Mouse (Mus musculus) intestine, embryonic 14.5 days (tissue): ENCODE results near the gene Smarcc1. TPM values are rescaled to one million over a fixed set of nuclear protein-coding genes. Genes with fewer than 3 reads are reported as not detected.
"Not testable (repeated sequence)": the region's sequence is repeated elsewhere in the genome, so short reads cannot be mapped to it uniquely, and the experiment has no call there.

Experiments used
- ATAC-seq: fragments of 200-750 bp; cut with Nextera tagmentation; replicated peaks from 2 replicates; pipeline ENCODE4 v1.8.0; 2017; ENCODE audit warnings: low read depth, moderate number of reproducible peaks, moderate TSS enrichment, moderate library complexity; ENCODE audit not compliant: low FRiP score, low TSS enrichment
- DNase-seq: peaks from one replicate; pipeline ENCODE4 v3.0.0-alpha.2; 2018; ENCODE audit warnings: low spot score
- H3K27ac ChIP-seq: fragments of 300-500 bp; sonication (generic); 2 replicates; pipeline ENCODE4 v1.5.1; 2014; ENCODE audit warnings: low read depth, mild to moderate bottlenecking, control low read depth
- H3K27me3 ChIP-seq: fragments of 300-500 bp; sonication (generic); replicated peaks from 2 replicates; pipeline ENCODE4 v1.6.1; 2014; ENCODE audit warnings: low read length, control low read depth; ENCODE audit not compliant: control insufficient read depth, insufficient read depth
- H3K36me3 ChIP-seq: fragments of 300-500 bp; sonication (generic); 2 replicates; pipeline ENCODE4 v1.6.1; 2014; ENCODE audit warnings: low read length, control low read depth; ENCODE audit not compliant: control insufficient read depth, insufficient read depth
- H3K4me1 ChIP-seq: fragments of 300-500 bp; sonication (generic); replicated peaks from 2 replicates; pipeline ENCODE4 v1.6.1; 2014; ENCODE audit warnings: low read length, control low read depth, mixed read lengths; ENCODE audit not compliant: control insufficient read depth, insufficient read depth
- H3K4me2 ChIP-seq: fragments of 300-500 bp; sonication (generic); 2 replicates; pipeline ENCODE4 v1.6.1; 2014; ENCODE audit warnings: low read length
- H3K4me3 ChIP-seq: fragments of 300-500 bp; sonication (generic); 2 replicates; pipeline ENCODE4 v1.5.1; 2014; ENCODE audit warnings: low read depth, low read length, control low read depth, mixed read lengths
- H3K9ac ChIP-seq: fragments of 300-500 bp; sonication (generic); 2 replicates; pipeline ENCODE4 v1.6.1; 2014; ENCODE audit warnings: mild to moderate bottlenecking, low read length
- H3K9me3 ChIP-seq: fragments of 300-500 bp; sonication (generic); 2 replicates; pipeline ENCODE4 v1.6.1; 2016; ENCODE audit warnings: low read length, control low read depth; ENCODE audit not compliant: control insufficient read depth
- WGBS: fragments of 180-500 bp; shearing (Covaris S2); extraction: QIAGEN DNeasy Blood & Tissue Kit; methylation state at CpG from one replicate; pipeline ENCODE4 v1.1.7; 2014; 5-methylcytosine and 5-hydroxymethylcytosine counted together
- polyA plus RNA-seq: library from polyadenylated mRNA; unstranded; fragments of >200 nt; fragmentation: Nextera tagmentation; extraction: Ambion mirVana; gene quantifications from 2 replicates; pipeline ENCODE4 v1.2.1, GENCODE M21; 2014

The Smarcc1 gene
- polyA plus RNA-seq, 1 experiment from 2014 or later, result 125 TPM

DNA sequence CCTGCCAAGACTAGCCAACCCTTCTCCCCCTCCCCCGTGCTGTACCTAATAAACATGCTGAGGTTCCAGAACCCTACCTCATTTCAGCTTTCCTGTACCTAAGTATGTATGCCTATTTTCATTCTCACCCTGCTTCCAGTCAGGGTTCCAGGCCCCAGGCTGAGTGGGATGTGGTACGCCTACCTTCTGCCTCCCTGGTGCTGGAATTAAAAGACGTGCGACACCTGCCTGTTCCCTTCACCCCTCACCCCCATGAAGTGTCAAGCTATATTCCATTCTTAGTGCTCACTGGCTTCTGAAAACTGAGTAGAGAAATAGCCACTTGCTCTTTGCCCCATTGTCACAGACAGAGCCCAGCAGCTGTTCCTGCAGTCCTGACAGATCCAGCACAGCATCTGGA, 3.9 kb downstream of the Smarcc1 start:
- Histone ChIP-seq H3K9me3 (no peaks in the 10 kb centered on the region), H3K4me2 (no peak overlapping the region), H3K9ac (no peak overlapping the region), H3K4me1 (peaks cover 7% of the 10 kb centered on the region), H3K27ac (no peak overlapping the region), H3K4me3 (no peak overlapping the region), H3K36me3 (no peaks in the 10 kb centered on the region), H3K27me3 (no peaks in the 10 kb centered on the region)
- DNase-seq (no peak), ATAC-seq (no peak)
- WGBS, result 83% methylated on average over 4 of the region's 4 CpGs

DNA sequence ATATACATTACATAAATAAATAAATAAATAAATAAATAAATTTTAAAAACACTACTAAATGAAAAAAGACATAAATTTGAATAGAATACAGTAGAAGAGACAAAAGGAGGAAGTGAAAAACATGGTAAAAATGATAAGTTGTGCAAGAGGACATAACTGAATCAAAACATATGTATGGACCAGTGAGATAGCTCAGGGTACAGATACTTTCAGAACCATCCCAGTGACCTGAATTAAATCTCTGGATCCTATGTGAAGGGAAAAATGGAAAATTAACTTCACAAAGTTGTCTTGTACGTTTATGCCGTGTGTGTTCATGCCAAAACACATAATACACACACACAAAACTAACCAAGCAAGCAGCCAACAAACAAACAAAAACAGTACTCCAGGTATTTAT, 5.8 kb downstream of the Smarcc1 start:
- H3K4me3 ChIP-seq, result no peak overlapping the region
- WGBS, result 79% methylated on average over 2 of the region's 2 CpGs
- no peaks in the 10 kb centered on the region for H3K36me3 ChIP-seq
- no peaks in the 10 kb centered on the region for H3K27me3 ChIP-seq
- H3K4me1 ChIP-seq, result peaks cover 4% of the 10 kb centered on the region
- no peak for DNase-seq
- no peak overlapping the region for H3K4me2 ChIP-seq
- H3K27ac ChIP-seq, result no peak overlapping the region
- H3K9ac ChIP-seq, result no peak overlapping the region
- no peak for ATAC-seq
- H3K9me3 ChIP-seq, result no peaks in the 10 kb centered on the region

DNA sequence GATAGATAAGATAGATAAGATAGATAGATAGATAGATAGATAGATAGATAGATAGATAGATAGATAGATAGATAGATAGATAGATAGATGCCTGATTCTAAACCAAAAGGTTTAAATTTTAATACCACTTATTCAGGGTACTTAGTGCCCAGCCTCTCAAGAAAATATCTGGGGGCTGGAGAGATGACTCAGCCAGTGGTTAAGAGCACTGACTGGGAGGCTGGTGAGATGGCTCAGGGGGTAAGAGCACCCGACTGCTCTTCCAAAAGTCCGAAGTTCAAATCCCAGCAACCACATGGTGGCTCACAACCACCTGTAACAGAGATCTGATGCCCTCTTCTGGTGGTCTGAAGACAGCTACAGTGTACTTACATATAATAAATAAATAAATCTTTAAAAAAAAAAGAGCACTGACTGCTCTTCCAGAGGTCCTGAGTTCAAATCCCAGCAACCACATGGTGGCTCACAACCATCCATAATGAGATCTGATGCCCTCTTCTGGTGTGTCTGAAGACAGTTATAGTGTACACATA, 6.6 kb downstream of the Smarcc1 start:
- H3K4me2 ChIP-seq, H3K9me3 ChIP-seq, H3K36me3 ChIP-seq, H3K4me3 ChIP-seq, DNase-seq, H3K27ac ChIP-seq, H3K27me3 ChIP-seq, ATAC-seq, H3K4me1 ChIP-seq, H3K9ac ChIP-seq: not testable (repeated sequence)
- WGBS, result 48% methylated on average over 2 of the region's 2 CpGs

- ATAC-seq, result no peak
- peak overlapping the region; percentile 99 for H3K4me3 ChIP-seq
- DNase-seq, result no peak
- H3K36me3 ChIP-seq, result peaks cover 9% of the 10 kb centered on the region
- H3K4me1 ChIP-seq, result peaks cover 16% of the 10 kb centered on the region
- H3K9me3 ChIP-seq, result no peaks in the 10 kb centered on the region
- H3K9ac ChIP-seq, result peak overlapping the region; percentile 72
- 19% methylated on average over 10 of the region's 10 CpGs for WGBS
- H3K27ac ChIP-seq, result peak overlapping the region; percentile 94
- peak overlapping the region; percentile 76 for H3K4me2 ChIP-seq
- H3K27me3 ChIP-seq, result no peaks in the 10 kb centered on the region
Observed at GRCm38 (mm10) chr9:110130896-110131524, 13.5 kb downstream of the Smarcc1 start.

GRCm38 (mm10) chr9:110131525-110132197, 14.2 kb downstream of the Smarcc1 start:
- H3K9me3 ChIP-seq, result no peaks in the 10 kb centered on the region
- DNase-seq (peak; percentile 99), ATAC-seq (peak; percentile 94)
- no peaks in the 10 kb centered on the region for H3K27me3 ChIP-seq
- H3K4me3 ChIP-seq, result peak overlapping the region; percentile 99
- H3K36me3 ChIP-seq, result peaks cover 15% of the 10 kb centered on the region
- H3K4me2 ChIP-seq, result peak overlapping the region; percentile 76
- H3K27ac ChIP-seq, result peak overlapping the region; percentile 94
- H3K9ac ChIP-seq, result peak overlapping the region; percentile 98
- WGBS, result under 1% methylated on average over 61 of the region's 64 CpGs
- peaks cover 16% of the 10 kb centered on the region for H3K4me1 ChIP-seq

DNA sequence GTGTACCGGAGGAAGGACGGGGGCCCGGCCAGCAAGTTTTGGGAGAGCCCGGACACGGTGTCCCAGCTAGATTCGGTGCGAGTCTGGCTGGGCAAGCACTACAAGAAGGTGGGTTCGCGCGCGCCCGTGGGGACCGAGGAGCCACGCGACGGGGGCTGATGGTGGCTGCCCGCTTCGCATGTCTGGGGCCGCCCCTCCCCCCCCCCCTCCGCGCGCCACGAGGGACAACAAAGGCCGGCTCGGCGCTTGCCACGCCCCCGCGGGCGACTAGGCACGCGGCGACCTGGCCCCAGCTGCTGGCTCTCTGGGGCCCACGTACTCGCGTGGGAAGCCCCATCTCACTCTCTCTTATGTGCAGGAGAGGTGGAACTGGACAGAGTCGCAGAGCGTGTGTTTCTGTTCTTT, 14.7 kb downstream of the Smarcc1 start:
- Histone ChIP-seq H3K9me3 (no peaks in the 10 kb centered on the region), H3K27me3 (no peaks in the 10 kb centered on the region), H3K4me3 (peak overlapping the region; percentile 99), H3K4me1 (peaks cover 16% of the 10 kb centered on the region), H3K27ac (peak overlapping the region; percentile 94), H3K4me2 (peak overlapping the region; percentile 76), H3K9ac (peak overlapping the region; percentile 98), H3K36me3 (peaks cover 21% of the 10 kb centered on the region)
- WGBS, result under 1% methylated on average over 29 of the region's 38 CpGs
- ATAC-seq (peak; percentile 65), DNase-seq (no peak)

DNA sequence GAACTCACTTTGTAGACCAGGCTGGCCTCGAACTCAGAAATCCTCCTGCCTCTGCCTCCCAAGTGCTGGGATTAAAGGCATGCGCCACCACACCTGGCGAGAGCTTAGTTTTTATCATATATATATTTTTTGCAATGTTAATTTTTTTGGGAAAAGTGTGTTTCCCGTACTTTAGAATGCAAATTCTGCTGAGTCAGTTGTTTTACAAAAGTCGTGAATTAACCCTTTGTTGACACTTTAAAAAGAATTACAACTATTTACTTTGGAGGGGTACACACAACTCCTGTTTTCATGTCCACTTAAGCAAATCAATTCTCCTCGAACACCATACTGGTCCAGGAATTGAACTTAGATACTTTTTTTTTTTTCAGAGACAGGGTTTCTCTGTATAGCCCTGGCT, 15.4 kb downstream of the Smarcc1 start:
- peak overlapping the region; percentile 76 for H3K4me2 ChIP-seq
- no peak overlapping the region for H3K27ac ChIP-seq
- H3K4me3 ChIP-seq, result peak overlapping the region; percentile 99
- H3K36me3 ChIP-seq, result peaks cover 27% of the 10 kb centered on the region
- WGBS, result 49% methylated on average over 6 of the region's 6 CpGs
- no peaks in the 10 kb centered on the region for H3K9me3 ChIP-seq
- DNase-seq (no peak), ATAC-seq (no peak)
- peak overlapping the region; percentile 98 for H3K9ac ChIP-seq
- no peaks in the 10 kb centered on the region for H3K27me3 ChIP-seq
- H3K4me1 ChIP-seq, result peaks cover 16% of the 10 kb centered on the region

GRCm38 (mm10) chr9:110134176-110134575, 16.7 kb downstream of the Smarcc1 start:
- H3K27me3 ChIP-seq, result no peaks in the 10 kb centered on the region
- no peak for DNase-seq
- H3K4me2 ChIP-seq, result peak overlapping the region; percentile 76
- no peak for ATAC-seq
- H3K27ac ChIP-seq, result no peak overlapping the region
- H3K4me3 ChIP-seq, result no peak overlapping the region
- H3K4me1 ChIP-seq, result peaks cover 16% of the 10 kb centered on the region
- 74% methylated on average over 5 of the region's 5 CpGs for WGBS
- H3K9ac ChIP-seq, result no peak overlapping the region
- H3K9me3 ChIP-seq, result no peaks in the 10 kb centered on the region
- peaks cover 36% of the 10 kb centered on the region for H3K36me3 ChIP-seq
